ENCODE assay signal across 14 mouse cellular contexts in the genomic region with DNA sequence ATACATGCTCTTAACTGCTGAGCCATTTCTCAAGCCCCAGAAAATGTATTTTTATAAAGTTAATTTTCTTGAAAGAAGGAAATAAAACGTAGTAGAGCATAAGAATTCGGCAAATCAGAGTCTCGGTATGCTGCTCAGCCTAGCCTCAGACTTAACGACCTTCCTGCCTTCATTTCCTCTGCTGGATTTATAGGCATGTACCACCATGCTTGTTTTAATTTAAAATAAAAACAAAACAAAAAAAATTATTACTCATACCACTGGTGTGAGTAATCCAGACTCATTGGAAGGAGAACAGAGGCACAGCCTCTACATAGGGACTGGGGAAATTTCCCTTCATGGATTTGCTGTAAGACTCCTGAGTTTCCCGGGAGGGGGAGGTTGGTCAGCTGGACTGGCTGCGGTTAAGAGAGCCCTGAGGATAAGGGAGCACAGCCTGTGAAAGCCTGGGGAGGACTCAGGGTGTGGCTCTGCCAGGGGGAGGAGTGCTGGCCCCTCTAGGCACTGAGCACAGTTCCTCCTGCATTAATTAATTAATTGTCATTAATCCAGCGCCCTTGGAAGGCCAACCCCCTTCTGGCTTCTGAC. TPM values are rescaled to one million over a fixed set of nuclear protein-coding genes. Genes with fewer than 3 reads are reported as not detected.
A peak's percentile ranks its signal among the peaks of the same experiment; 100 is the strongest.
DNase-seq lines count a peak whose midpoint lies in the region; ATAC-seq and TF ChIP-seq lines count a peak whose summit lies in the region.
"Had no signal": no experiment of that assay in that cellular context is flagged by ENCODE, and none has a peak within 500 bp of the region (broad histone marks: within the 10 kb centered on the region; RNA-seq: fewer than 3 reads in every experiment).

No protein-coding gene starts in this region.

- H3K27ac ChIP-seq in forebrain, embryonic 16.5 days (ENCODE audit: low read length), result no peak overlapping the region
- no peak overlapping the region for H3K27ac ChIP-seq in forebrain, embryonic 11.5 days (ENCODE audit: low read depth, low read length)
- no peak overlapping the region for H3K27ac ChIP-seq in midbrain, embryonic 11.5 days (ENCODE audit: low read depth, low read length)
- no peak overlapping the region for H3K27ac ChIP-seq in midbrain, postnatal 0 days (ENCODE audit: low read depth, low read length)
- no peak overlapping the region for H3K27ac ChIP-seq in limb, embryonic 14.5 days (replicated peaks; ENCODE audit: low read depth, low read length)
- H3K27ac ChIP-seq: heart, embryonic 10.5 days; intestine, embryonic 15.5 days; layer of hippocampus, adult 2 months had no signal

- TF ChIP-seq POLR2A in limb, embryonic 14.5 days (IDR thresholded peaks at IDR 0.05; ENCODE audit: borderline replicate concordance, extremely low read depth, insufficient read depth, insufficient read length), result no peak

- H3K9ac ChIP-seq in forebrain, embryonic 16.5 days (replicated peaks; ENCODE audit: low read depth, low read length), result no peak overlapping the region
- no peak overlapping the region for H3K9ac ChIP-seq in forebrain, embryonic 11.5 days (ENCODE audit: low read length)
- H3K9ac ChIP-seq in midbrain, embryonic 11.5 days (ENCODE audit: low read length), result no peak overlapping the region
- H3K9ac ChIP-seq in midbrain, postnatal 0 days (replicated peaks; ENCODE audit: low read length, poor library complexity, severe bottlenecking), result no peak overlapping the region
- no peak overlapping the region for H3K9ac ChIP-seq in limb, embryonic 14.5 days (ENCODE audit: low read depth, low read length, severe bottlenecking)
- H3K9ac ChIP-seq: intestine, embryonic 15.5 days had no signal

- no peak for DNase-seq in forebrain, embryonic 11.5 days (ENCODE audit: low spot score)
- no peak for DNase-seq in midbrain, embryonic 11.5 days (ENCODE audit: low spot score, missing footprints)
- DNase-seq in midbrain, postnatal 0 days (ENCODE audit: low spot score), result no peak
- peak; percentile 73 for DNase-seq in NIH3T3 (ENCODE audit: low read depth)
- DNase-seq in limb, embryonic 14.5 days (ENCODE audit: low spot score), result peak; percentile 34
- no peak for DNase-seq in thymus, adult 18-20 months
- no peak for DNase-seq in heart, postnatal 36 days
- DNase-seq: lung, postnatal 36 days; thymus, postnatal 14 days had no signal

- no peak for TF ChIP-seq CTCF in midbrain, postnatal 0 days (IDR thresholded peaks at IDR 0.05)

- H3K4me3 ChIP-seq in forebrain, embryonic 16.5 days (replicated peaks; ENCODE audit: low read length), result no peak overlapping the region
- no peak overlapping the region for H3K4me3 ChIP-seq in forebrain, embryonic 11.5 days (ENCODE audit: low read depth, low read length)
- no peak overlapping the region for H3K4me3 ChIP-seq in midbrain, embryonic 11.5 days (ENCODE audit: low read depth, low read length)
- no peak overlapping the region for H3K4me3 ChIP-seq in midbrain, postnatal 0 days (ENCODE audit: low read depth, low read length)
- H3K4me3 ChIP-seq in limb, embryonic 14.5 days (replicated peaks; ENCODE audit: low read length), result no peak overlapping the region
- H3K4me3 ChIP-seq: heart, embryonic 10.5 days; intestine, embryonic 15.5 days; layer of hippocampus, adult 2 months had no signal

- 80% methylated on average over 7 of the region's 7 CpGs for WGBS in forebrain, embryonic 16.5 days
- 85% methylated on average over 7 of the region's 7 CpGs for WGBS in forebrain, embryonic 11.5 days
- WGBS in midbrain, embryonic 11.5 days, result 86% methylated on average over 7 of the region's 7 CpGs
- 84% methylated on average over 7 of the region's 7 CpGs for WGBS in midbrain, postnatal 0 days
- WGBS in limb, embryonic 14.5 days, result 35% methylated on average over 7 of the region's 7 CpGs

- no peaks in the 10 kb centered on the region for H3K9me3 ChIP-seq in forebrain, embryonic 16.5 days (ENCODE audit: control insufficient read depth, low read length)
- no peaks in the 10 kb centered on the region for H3K9me3 ChIP-seq in forebrain, embryonic 11.5 days (ENCODE audit: control insufficient read depth, low read length)
- H3K9me3 ChIP-seq in midbrain, embryonic 11.5 days (ENCODE audit: control insufficient read depth, low read length), result no peaks in the 10 kb centered on the region
- no peaks in the 10 kb centered on the region for H3K9me3 ChIP-seq in midbrain, postnatal 0 days (ENCODE audit: low read length)
- H3K9me3 ChIP-seq in limb, embryonic 14.5 days (ENCODE audit: control insufficient read depth, low read length), result no peaks in the 10 kb centered on the region
- H3K9me3 ChIP-seq: heart, embryonic 10.5 days; intestine, embryonic 15.5 days had no signal

- ATAC-seq in forebrain, embryonic 16.5 days, result peak; percentile 50; the same call in 1 of the 2 replicates
- no peak for ATAC-seq in forebrain, embryonic 11.5 days (replicated peaks; ENCODE audit: low FRiP score)
- ATAC-seq in midbrain, embryonic 11.5 days (ENCODE audit: low FRiP score), result 0 out of 2 replicates have a peak, but pooled peaks have one; percentile 16
- no peak for ATAC-seq in midbrain, postnatal 0 days (ENCODE audit: low FRiP score)
- ATAC-seq in limb, embryonic 14.5 days (ENCODE audit: low FRiP score, low read depth), result peak; percentile 73
- ATAC-seq: intestine, embryonic 15.5 days had no signal

- H3K4me1 ChIP-seq in forebrain, embryonic 16.5 days (replicated peaks; ENCODE audit: control insufficient read depth, insufficient read depth, low read length), result no peaks in the 10 kb centered on the region; the same call in 1 of the 2 replicates
- H3K4me1 ChIP-seq in forebrain, embryonic 11.5 days (replicated peaks; ENCODE audit: control insufficient read depth, insufficient read depth, low read length), result no peaks in the 10 kb centered on the region
- H3K4me1 ChIP-seq in midbrain, embryonic 11.5 days (ENCODE audit: control insufficient read depth, insufficient read depth, low read length), result no peaks in the 10 kb centered on the region
- H3K4me1 ChIP-seq in midbrain, postnatal 0 days (ENCODE audit: insufficient read depth, low read length), result no peaks in the 10 kb centered on the region; the same call in 1 of the 2 replicates
- H3K4me1 ChIP-seq in limb, embryonic 14.5 days (ENCODE audit: control insufficient read depth, insufficient read depth, low read length), result peaks cover 31% of the 10 kb centered on the region
- H3K4me1 ChIP-seq: intestine, embryonic 15.5 days had no signal

- intact Hi-C loops in heart, postnatal 36 days (cut with DNase I), result no loop called here

- no peaks in the 10 kb centered on the region for H3K36me3 ChIP-seq in forebrain, embryonic 16.5 days (ENCODE audit: control insufficient read depth, insufficient read depth)
- H3K36me3 ChIP-seq in forebrain, embryonic 11.5 days (ENCODE audit: control insufficient read depth, insufficient read depth, low read length), result no peaks in the 10 kb centered on the region
- no peaks in the 10 kb centered on the region for H3K36me3 ChIP-seq in midbrain, embryonic 11.5 days (ENCODE audit: control insufficient read depth, insufficient read depth, low read length)
- no peaks in the 10 kb centered on the region for H3K36me3 ChIP-seq in midbrain, postnatal 0 days (ENCODE audit: insufficient read depth, low read length)
- no peaks in the 10 kb centered on the region for H3K36me3 ChIP-seq in limb, embryonic 14.5 days (ENCODE audit: control insufficient read depth, insufficient read depth, low read length)
- H3K36me3 ChIP-seq: heart, embryonic 10.5 days; intestine, embryonic 15.5 days had no signal

- H3K4me2 ChIP-seq in forebrain, embryonic 16.5 days (ENCODE audit: low read length), result no peak overlapping the region
- H3K4me2 ChIP-seq in forebrain, embryonic 11.5 days (ENCODE audit: low read depth, low read length, severe bottlenecking), result no peak overlapping the region
- no peak overlapping the region for H3K4me2 ChIP-seq in midbrain, embryonic 11.5 days
- H3K4me2 ChIP-seq in midbrain, postnatal 0 days (ENCODE audit: low read depth, low read length, poor library complexity, severe bottlenecking), result no peak overlapping the region
- peak overlapping the region; percentile 3; the same call in 1 of the 2 replicates for H3K4me2 ChIP-seq in limb, embryonic 14.5 days (replicated peaks; ENCODE audit: low read depth, low read length, severe bottlenecking)
- H3K4me2 ChIP-seq: intestine, embryonic 15.5 days had no signal

- no peaks in the 10 kb centered on the region for H3K27me3 ChIP-seq in forebrain, embryonic 16.5 days (replicated peaks; ENCODE audit: control insufficient read depth, insufficient read depth, low read length)
- no peaks in the 10 kb centered on the region for H3K27me3 ChIP-seq in forebrain, embryonic 11.5 days (ENCODE audit: control insufficient read depth, insufficient read depth, low read length)
- no peaks in the 10 kb centered on the region for H3K27me3 ChIP-seq in midbrain, embryonic 11.5 days (ENCODE audit: control insufficient read depth, insufficient read depth, low read length)
- H3K27me3 ChIP-seq in midbrain, postnatal 0 days (ENCODE audit: insufficient read depth, low read length), result no peaks in the 10 kb centered on the region
- H3K27me3 ChIP-seq in limb, embryonic 14.5 days (ENCODE audit: control insufficient read depth, insufficient read depth, low read length), result no peaks in the 10 kb centered on the region
- H3K27me3 ChIP-seq: intestine, embryonic 15.5 days had no signal

RNA-seq across cellular contexts. Expression of a gene that starts 39.5 kb away (rescaled TPM):
- polyA plus RNA-seq in forebrain, embryonic 16.5 days (2015; fragmentation: Nextera tagmentation; extraction: Ambion mirVana), result 24.4 and 27.8 TPM in 2 replicates
- 16.9 and 17.0 TPM in 2 replicates for polyA plus RNA-seq in forebrain, embryonic 11.5 days (2014; fragmentation: Nextera tagmentation; extraction: Ambion mirVana)
- polyA plus RNA-seq in midbrain, embryonic 11.5 days (2014; fragmentation: Nextera tagmentation; extraction: Ambion mirVana), result 16.3 and 17.0 TPM in 2 replicates
- 31.3 and 31.8 TPM in 2 replicates for total RNA-seq in midbrain, postnatal 0 days (2014; rRNA removed)
- polyA plus RNA-seq in midbrain, postnatal 0 days (2015; fragmentation: Nextera tagmentation; extraction: Ambion mirVana), result 17.8 and 20.1 TPM in 2 replicates
- 7.1 and 7.7 TPM in 2 replicates for polyA plus RNA-seq in limb, embryonic 14.5 days (2012; rRNA removed)
- polyA plus RNA-seq in limb, embryonic 14.5 days (2014; fragmentation: Nextera tagmentation; extraction: Ambion mirVana), result 12.2 and 14.2 TPM in 2 replicates
- 10 to 100 TPM; 23.4 to 26.3 TPM for total RNA-seq in heart, postnatal 36 days (2021)
- total RNA-seq: MEL had no signal

Comparison
In these comparisons a context has a peak if more than half of its experiments do, and no peak if none do; other contexts are left out.
1. ATAC-seq: peak in forebrain, embryonic 16.5 days (single experiment), midbrain, embryonic 11.5 days (single experiment) and limb, embryonic 14.5 days (single experiment); none in forebrain, embryonic 11.5 days (single experiment) and midbrain, postnatal 0 days (single experiment).
2. DNase-seq: peak in NIH3T3 (single experiment) and limb, embryonic 14.5 days (single experiment); none in forebrain, embryonic 11.5 days (single experiment), midbrain, embryonic 11.5 days (single experiment), midbrain, postnatal 0 days (single experiment), thymus, adult 18-20 months (0 of 2) and heart, postnatal 36 days (0 of 2).